Mouse (Mus musculus) megakaryocyte, adult 5-6 weeks (primary cell): ENCODE results near the gene Pnldc1. TPM values are rescaled to one million over a fixed set of nuclear protein-coding genes. Genes with fewer than 3 reads are reported as not detected.
"Not testable (repeated sequence)": the region's sequence is repeated elsewhere in the genome, so short reads cannot be mapped to it uniquely, and the experiment has no call there.

Experiments
- ATAC-seq: 2 replicates; pipeline ENCODE4 v1.8.0; 2016; ENCODE audit warnings: mild to moderate bottlenecking, inconsistent platforms; ENCODE audit not compliant: poor library complexity, severe bottlenecking
- total RNA-seq, 2 experiments: library from RNA; stranded (forward) in 1 of 2; stranded (reverse) in 1 of 2; fragments of 153-499, 151-499 nt in 1 of 2; fragments of 221-1000, 200-1000 nt in 1 of 2; gene quantifications; 2 replicates each; pipeline versions ENCODE4 v1.2.3 to v1.2.4; 2015 to 2017

Gene Pnldc1
- total RNA-seq, 2 experiments from 2014 or later, result 0.11 to 1.4 TPM

DNA sequence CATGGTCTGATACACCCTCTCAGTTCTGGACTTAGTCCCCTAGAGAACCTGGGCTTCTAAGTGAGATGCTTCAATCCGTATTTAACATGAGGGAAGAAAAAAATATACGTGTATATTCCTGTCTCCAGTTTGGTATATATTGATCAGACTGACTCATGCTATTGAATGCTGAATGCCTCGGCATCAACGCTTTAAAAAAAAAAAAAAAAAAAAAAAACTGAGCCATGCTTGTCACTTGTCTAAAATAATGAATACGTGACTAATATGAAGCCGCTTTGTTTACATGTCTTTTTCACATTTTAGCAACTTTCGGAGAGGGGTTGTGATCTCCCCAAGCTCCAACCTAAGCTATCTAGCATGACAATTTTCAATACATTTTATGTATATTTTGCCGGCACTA lies 361 bp upstream of the Pnldc1 start:
- no peak for ATAC-seq

GRCm38 (mm10) chr17:12906436-12906835 lies 3.6 kb downstream of the Pnldc1 start:
- no peak for ATAC-seq

DNA sequence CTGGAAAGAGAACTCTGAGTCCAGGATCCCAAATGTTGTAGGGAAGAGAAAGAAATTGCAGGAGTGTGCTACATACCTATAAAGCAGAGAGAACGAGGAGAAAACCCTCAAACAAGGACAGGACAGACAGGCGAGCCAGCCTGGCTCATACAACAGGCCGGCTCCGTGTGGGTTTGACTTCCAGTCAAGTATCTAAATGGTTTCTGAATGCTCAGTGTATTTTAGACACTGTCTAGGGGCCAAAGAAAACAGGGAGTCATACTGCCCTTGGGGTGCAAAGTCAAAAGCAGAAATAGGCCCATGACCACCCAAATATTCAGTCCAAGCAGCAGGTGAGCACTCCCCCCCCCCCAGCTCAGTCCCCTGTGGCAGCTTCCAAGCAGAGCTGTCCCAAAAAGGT lies 4.2 kb downstream of the Pnldc1 start:
- no peak for ATAC-seq

GRCm38 (mm10) chr17:12904349-12904748 lies 5.7 kb downstream of the Pnldc1 start:
- ATAC-seq, result no peak

DNA sequence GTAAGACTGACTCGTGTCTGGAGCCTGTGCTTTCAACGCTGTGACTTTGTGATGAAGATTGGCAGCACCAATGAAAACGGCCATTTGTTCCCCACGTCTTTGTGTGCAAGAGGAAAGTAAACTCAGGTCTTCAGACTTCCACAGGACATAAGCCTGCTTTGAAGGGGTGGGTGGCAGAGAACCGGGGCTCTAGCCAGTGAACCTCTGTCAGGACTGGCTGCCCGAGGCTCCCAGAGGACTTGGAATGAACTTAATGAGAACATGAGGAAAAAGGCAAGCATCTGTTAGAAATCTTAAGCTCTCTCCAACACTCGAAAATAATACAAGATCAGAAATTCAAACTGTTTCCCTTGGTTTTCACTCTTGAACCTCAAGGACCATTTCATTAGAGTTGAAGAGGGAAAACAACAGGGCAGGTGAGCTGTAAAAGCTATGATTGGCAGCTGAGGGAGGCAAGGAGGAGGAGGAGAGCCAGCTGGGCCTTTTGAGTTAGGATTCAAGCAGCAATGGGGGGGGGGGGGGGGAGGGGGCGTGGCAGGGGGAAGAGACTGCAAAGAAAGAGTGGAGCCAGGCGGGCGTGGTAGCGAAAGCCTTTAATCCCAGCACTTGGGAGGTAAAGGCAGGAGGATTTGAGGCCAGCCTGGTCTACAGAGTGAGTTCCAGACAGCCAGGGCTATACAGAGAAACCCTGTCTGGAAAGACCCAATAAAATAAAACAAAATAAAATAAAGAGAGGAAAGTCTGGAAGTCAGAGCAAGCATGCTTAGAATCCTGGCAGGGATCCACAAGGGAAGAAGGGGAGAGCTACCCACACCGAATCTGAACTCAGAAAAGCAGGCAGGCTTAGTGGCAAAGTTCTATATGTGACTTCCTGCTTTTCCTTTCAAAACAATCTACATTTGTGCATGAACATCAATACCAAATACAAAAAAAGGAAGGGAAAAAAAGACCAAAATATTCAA lies 6.4 kb downstream of the Pnldc1 start:
- no peak for ATAC-seq

DNA sequence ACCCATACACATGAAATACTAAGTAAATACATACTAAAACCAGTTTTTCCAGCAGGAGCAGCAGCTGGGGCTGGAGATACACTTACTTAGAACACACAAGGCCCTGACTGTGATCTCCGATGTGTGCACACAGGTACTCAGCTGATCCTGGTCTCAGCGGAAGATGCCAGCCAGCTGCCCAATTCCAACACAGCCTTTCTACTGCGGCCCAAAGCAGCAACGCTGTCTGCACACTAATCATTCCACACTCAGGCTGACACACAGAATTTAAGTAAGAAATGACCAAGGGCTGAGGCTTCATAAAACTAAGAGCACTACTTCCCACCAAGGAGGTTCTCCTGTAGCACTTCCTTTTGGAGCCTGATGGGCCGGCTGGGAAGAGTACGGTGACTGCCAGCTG lies 7.7 kb downstream of the Pnldc1 start:
- ATAC-seq, result no peak

DNA sequence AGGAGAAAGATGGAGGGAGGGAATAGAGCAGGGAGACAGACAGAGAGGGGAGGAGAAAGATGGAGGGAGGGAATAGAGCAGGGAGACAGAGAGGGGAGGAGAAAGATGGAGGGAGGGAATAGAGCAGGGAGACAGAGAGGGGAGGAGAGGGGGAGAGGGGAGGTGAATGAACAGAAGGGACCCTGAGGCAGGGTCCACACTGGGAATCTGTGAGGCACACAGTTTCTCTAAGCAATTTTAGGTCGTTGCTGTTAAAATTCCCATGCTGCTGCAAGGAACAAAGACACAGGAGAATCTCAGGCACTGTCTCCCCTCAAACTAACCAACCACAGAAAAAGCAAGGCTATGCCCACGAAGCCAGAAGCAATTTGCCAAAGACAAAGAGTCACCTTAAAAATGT lies 11.4 kb downstream of the Pnldc1 start:
- ATAC-seq, result not testable (repeated sequence)

DNA sequence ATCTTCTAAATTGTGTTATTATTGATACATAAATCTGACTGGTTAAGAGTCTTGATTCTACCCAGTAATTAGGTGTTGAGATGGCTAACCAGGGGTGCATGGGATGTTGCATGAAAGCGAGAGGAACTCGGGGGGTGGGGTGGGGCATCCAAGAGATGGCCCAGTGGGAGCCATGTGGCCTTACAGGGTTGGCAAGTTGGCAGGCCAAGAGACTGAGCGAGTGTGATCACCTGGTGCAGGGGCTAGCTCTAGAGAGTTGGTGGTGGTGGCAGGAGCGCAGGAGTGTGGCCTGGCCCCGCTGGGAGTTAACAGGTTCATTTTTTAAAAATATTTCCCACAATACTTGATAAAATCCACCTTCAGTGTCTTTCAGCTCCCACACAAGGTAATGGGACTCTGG lies 12.4 kb downstream of the Pnldc1 start:
- no peak for ATAC-seq

DNA sequence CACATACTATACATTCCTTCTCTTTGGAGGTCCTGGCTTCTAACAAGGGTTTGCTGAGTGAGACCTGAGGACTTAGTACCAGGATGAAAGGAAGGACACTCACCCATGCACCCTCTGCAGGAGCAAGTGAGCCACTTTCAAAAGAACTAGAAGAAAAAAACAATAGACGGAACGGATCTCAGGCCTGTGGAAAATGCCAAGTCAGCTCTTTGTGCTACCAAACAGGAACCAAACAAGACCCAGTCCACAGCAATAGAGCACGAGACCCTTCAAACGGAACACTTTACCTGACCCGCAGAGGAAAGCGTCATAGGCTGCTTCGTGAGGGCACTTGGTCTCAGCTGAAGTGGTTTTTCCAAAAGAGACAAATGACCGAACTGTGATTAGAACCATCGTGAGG lies 18.0 kb downstream of the Pnldc1 start:
- no peak for ATAC-seq

DNA sequence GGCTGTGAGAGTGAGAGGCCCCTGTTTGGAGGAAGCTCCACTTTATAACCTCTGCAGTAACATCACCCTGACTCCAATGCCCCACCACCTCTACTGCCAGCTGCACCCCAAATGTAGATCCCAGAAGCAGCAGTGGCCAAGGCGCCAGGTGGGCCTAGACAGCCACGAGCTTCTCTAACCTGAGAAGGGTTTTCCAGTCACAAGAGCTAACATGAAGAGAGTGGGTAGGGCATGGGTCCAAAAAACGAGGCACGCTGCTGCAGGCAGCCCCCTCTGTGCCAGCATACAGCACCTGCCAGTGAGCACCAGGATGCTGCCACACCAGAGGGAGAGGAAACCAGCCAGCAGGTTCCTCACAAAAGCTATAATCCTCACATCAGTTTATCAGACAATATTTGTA lies 19.0 kb downstream of the Pnldc1 start:
- no peak for ATAC-seq

GRCm38 (mm10) chr17:12887021-12887775 lies 22.8 kb downstream of the Pnldc1 start:
- ATAC-seq, result no peak

- no peak for ATAC-seq
Observed at GRCm38 (mm10) chr17:12886620-12887019, 23.4 kb downstream of the Pnldc1 start.

DNA sequence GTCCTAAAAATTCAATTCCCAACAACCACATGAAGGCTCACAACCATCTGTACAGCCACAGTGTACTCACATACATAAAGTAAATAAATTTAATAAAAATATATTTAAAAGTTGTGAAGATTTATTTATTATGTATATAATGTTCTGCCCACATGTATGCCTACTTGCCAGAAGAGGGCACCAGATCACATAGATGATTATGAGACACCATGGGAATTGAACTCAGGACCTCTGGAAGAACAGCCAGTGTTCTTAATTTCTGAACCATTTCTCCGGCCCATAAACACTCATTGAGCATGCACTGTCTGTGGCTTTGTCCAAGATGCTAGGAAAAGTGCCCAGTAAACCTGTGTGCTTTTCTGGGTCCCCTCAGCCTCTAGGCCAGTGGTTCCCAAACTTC lies 28.8 kb downstream of the Pnldc1 start:
- no peak for ATAC-seq

DNA sequence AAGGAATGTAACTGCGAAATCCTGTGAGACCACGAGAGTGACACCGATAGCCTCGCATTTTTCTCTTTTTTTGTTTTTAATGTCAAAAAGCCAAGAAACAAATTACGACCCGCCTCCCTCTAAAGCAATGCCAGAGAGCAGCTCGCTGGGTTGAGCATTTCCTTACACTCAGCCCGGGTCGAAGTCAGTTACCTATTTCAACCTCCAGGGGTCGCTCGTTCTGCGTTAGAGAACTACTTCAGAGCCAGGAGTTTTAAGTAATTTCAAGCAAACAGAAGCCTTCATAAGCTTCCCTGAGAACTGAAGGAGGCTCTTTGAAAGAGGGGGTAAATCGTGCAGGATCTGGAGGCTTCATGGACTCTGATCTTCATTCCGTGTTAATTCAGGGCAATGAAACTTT lies 29.9 kb downstream of the Pnldc1 start:
- peak; percentile 90 for ATAC-seq

- no peak for ATAC-seq
Observed at GRCm38 (mm10) chr17:12875734-12876133, 34.3 kb downstream of the Pnldc1 start, which contains the start of gene Mrgprh. Gene Mrgprh, plus strand, starts transcription at chr17:12876034.

GRCm38 (mm10) chr17:12872275-12873028 lies 37.6 kb downstream of the Pnldc1 start:
- ATAC-seq, result no peak

GRCm38 (mm10) chr17:12868640-12869039 lies 41.4 kb downstream of the Pnldc1 start:
- ATAC-seq, result no peak

DNA sequence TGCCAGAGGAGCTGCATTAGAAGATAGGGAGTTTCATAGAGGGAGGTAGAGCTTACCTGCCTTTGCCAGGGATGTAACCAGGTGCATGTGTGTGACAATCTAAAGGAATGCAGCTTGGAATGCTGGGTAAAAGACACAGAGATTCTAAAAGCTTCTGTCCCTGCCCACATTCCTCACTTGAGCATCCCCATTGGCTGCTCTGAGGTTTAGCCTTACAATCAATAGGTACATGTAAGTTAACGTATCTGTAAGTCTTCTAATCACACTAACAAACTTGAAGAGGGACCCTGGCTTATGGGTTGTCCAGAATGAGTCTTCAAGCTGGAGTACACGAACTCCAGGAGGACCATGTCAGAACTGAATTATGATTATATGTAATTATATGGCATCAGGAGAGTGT lies 42.0 kb downstream of the Pnldc1 start, which contains the start of gene Mas1:
Mas1 (minus strand) TSS at position 101 of the 400 bp plus-strand sequence.
- ATAC-seq, result no peak

DNA sequence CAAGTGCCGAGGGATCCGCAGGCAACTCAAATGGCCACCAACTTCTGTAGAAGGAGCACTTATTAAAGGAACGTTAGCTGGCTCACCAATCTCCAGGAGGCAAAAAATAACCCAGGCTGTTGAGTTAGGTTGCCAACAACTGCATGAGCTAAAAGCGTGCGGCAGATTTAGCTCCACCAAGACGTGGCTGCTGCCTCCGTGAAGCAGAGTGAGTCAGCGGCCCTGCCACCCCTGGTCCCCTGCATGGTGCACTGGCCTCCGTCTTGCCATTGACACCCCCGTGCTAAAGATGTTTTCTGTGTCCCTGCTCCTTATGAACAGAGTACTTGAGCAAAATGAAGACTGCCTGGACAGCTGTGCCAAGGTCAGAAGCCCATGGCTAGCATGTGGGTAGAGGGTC lies 43.2 kb downstream of the Pnldc1 start:
- no peak for ATAC-seq

DNA sequence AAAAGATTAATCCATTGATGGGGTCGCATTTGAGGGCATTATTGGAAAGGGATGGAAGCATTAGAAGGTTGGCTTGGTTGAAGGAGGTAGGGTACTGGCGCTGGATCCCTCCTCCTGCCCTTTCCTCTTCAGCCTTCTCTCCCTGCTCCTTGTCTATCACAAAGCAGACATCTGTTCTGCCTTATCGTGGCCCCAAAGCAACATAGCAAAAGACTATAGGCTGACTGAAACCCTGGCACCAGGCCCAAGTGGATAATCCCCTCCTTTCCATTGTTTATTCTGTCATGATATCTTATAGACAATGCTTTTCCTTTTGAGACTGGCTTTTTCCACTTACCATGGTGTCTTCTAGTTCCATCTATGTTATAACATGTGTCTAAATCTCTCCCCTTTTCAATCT lies 44.6 kb downstream of the Pnldc1 start:
- ATAC-seq, result no peak

DNA sequence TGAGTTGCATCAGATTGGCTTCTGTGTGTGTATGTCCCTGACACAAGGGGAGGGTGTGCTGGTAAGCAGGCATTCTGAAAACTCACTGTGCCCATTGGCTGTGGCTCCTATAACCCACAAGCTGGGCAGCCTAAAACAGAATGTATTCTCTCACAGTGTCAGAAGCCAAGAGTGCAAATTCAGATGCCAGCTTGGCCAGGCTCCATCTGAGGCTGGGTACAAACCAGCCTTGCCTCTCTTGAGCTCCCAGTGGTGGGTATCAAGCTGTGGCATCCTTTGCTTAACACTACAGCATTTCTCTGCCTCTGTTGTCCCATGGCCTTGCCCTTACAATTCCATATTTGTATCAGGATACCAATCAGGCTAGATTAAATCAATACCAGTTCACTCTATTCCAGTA lies 45.9 kb downstream of the Pnldc1 start:
- no peak for ATAC-seq
